Mouse (Mus musculus): Measurements from ENCODE around the gene Plxnc1. TPM values are rescaled to one million over a fixed set of nuclear protein-coding genes. Genes with fewer than 3 reads are reported as not detected.

The Plxnc1 gene
- total and polyA plus RNA-seq, 2 experiments, result 2.7 to 13.9 TPM

- Histone ChIP-seq H3K79me2 (ENCODE audit: control insufficient read depth, insufficient read depth, low read length) (no peaks in the 10 kb centered on the region), H3K9ac (ENCODE audit: low read depth, low read length) (no peak overlapping the region), H3K36me3 (ENCODE audit: control insufficient read depth, insufficient read depth, low read length) (no peaks in the 10 kb centered on the region), H3K4me1 (ENCODE audit: control insufficient read depth, insufficient read depth, low read length) (no peaks in the 10 kb centered on the region), H3K4me3 (ENCODE audit: insufficient read depth, low read depth, low read length) (no peak overlapping the region), H3K27ac (replicated peaks; ENCODE audit: insufficient read depth, low read depth, low read length) (peak overlapping the region; percentile 55), H3K27me3 (ENCODE audit: control insufficient read depth, insufficient read depth, low read length) (no peaks in the 10 kb centered on the region)
- DNase-seq (ENCODE audit: extremely low read depth, low read depth, low spot score), result no peak
- TF ChIP-seq CTCF (IDR thresholded peaks at IDR 0.05; ENCODE audit: low read depth, low read length) (no peak), POLR2A (IDR thresholded peaks at IDR 0.05; ENCODE audit: extremely low read depth, insufficient read depth, low read length) (no peak)
- WGBS, result 72% methylated on average over 12 of the region's 12 CpGs
Observed at GRCm38 (mm10) chr10:94922848-94923247, 21.8 kb downstream of the Plxnc1 start.

- Histone ChIP-seq H3K27me3 (ENCODE audit: control insufficient read depth, insufficient read depth, low read length) (no peaks in the 10 kb centered on the region), H3K79me2 (ENCODE audit: control insufficient read depth, insufficient read depth, low read length) (no peaks in the 10 kb centered on the region), H3K9ac (ENCODE audit: low read depth, low read length) (no peak overlapping the region), H3K36me3 (ENCODE audit: control insufficient read depth, insufficient read depth, low read length) (no peaks in the 10 kb centered on the region), H3K4me1 (ENCODE audit: control insufficient read depth, insufficient read depth, low read length) (peaks cover 1% of the 10 kb centered on the region; the same call in 1 of the 2 replicates), H3K4me3 (ENCODE audit: insufficient read depth, low read depth, low read length) (no peak overlapping the region), H3K27ac (replicated peaks; ENCODE audit: insufficient read depth, low read depth, low read length) (no peak overlapping the region)
- TF ChIP-seq CTCF (IDR thresholded peaks at IDR 0.05; ENCODE audit: low read depth, low read length) (no peak), POLR2A (IDR thresholded peaks at IDR 0.05; ENCODE audit: extremely low read depth, insufficient read depth, low read length) (no peak)
- no peak for DNase-seq (ENCODE audit: extremely low read depth, low read depth, low spot score)
- WGBS, result 70% methylated on average over 6 of the region's 6 CpGs
Observed at GRCm38 (mm10) chr10:94921751-94922150, 22.9 kb downstream of the Plxnc1 start.

- Histone ChIP-seq H3K27me3 (ENCODE audit: control insufficient read depth, insufficient read depth, low read length) (no peaks in the 10 kb centered on the region), H3K27ac (replicated peaks; ENCODE audit: insufficient read depth, low read depth, low read length) (no peak overlapping the region), H3K4me3 (ENCODE audit: insufficient read depth, low read depth, low read length) (no peak overlapping the region), H3K36me3 (ENCODE audit: control insufficient read depth, insufficient read depth, low read length) (no peaks in the 10 kb centered on the region), H3K79me2 (ENCODE audit: control insufficient read depth, insufficient read depth, low read length) (no peaks in the 10 kb centered on the region), H3K4me1 (ENCODE audit: control insufficient read depth, insufficient read depth, low read length) (peaks cover 1% of the 10 kb centered on the region; the same call in 1 of the 2 replicates), H3K9ac (ENCODE audit: low read depth, low read length) (no peak overlapping the region)
- DNase-seq (ENCODE audit: extremely low read depth, low read depth, low spot score), result no peak
- WGBS, result 87% methylated on average over 8 of the region's 8 CpGs
- TF ChIP-seq CTCF (IDR thresholded peaks at IDR 0.05; ENCODE audit: low read depth, low read length) (no peak), POLR2A (IDR thresholded peaks at IDR 0.05; ENCODE audit: extremely low read depth, insufficient read depth, low read length) (no peak)
Observed at GRCm38 (mm10) chr10:94920526-94920925, 24.1 kb downstream of the Plxnc1 start.

GRCm38 (mm10) chr10:94919960-94920359 is 24.7 kb downstream of the Plxnc1 start:
- Histone ChIP-seq H3K27ac (replicated peaks; ENCODE audit: insufficient read depth, low read depth, low read length) (no peak overlapping the region), H3K79me2 (ENCODE audit: control insufficient read depth, insufficient read depth, low read length) (no peaks in the 10 kb centered on the region), H3K4me1 (ENCODE audit: control insufficient read depth, insufficient read depth, low read length) (peaks cover 1% of the 10 kb centered on the region; the same call in 1 of the 2 replicates), H3K4me3 (ENCODE audit: insufficient read depth, low read depth, low read length) (no peak overlapping the region), H3K36me3 (ENCODE audit: control insufficient read depth, insufficient read depth, low read length) (no peaks in the 10 kb centered on the region), H3K9ac (ENCODE audit: low read depth, low read length) (no peak overlapping the region), H3K27me3 (ENCODE audit: control insufficient read depth, insufficient read depth, low read length) (no peaks in the 10 kb centered on the region)
- no peak for DNase-seq (ENCODE audit: extremely low read depth, low read depth, low spot score)
- TF ChIP-seq CTCF (IDR thresholded peaks at IDR 0.05; ENCODE audit: low read depth, low read length) (no peak), POLR2A (IDR thresholded peaks at IDR 0.05; ENCODE audit: extremely low read depth, insufficient read depth, low read length) (no peak)
- 69% methylated on average over 2 of the region's 2 CpGs for WGBS

GRCm38 (mm10) chr10:94919552-94919951 is 25.1 kb downstream of the Plxnc1 start:
- Histone ChIP-seq H3K27me3 (ENCODE audit: control insufficient read depth, insufficient read depth, low read length) (no peaks in the 10 kb centered on the region), H3K4me1 (ENCODE audit: control insufficient read depth, insufficient read depth, low read length) (peaks cover 1% of the 10 kb centered on the region; the same call in 1 of the 2 replicates), H3K36me3 (ENCODE audit: control insufficient read depth, insufficient read depth, low read length) (no peaks in the 10 kb centered on the region), H3K4me3 (ENCODE audit: insufficient read depth, low read depth, low read length) (no peak overlapping the region), H3K79me2 (ENCODE audit: control insufficient read depth, insufficient read depth, low read length) (no peaks in the 10 kb centered on the region), H3K27ac (replicated peaks; ENCODE audit: insufficient read depth, low read depth, low read length) (no peak overlapping the region), H3K9ac (ENCODE audit: low read depth, low read length) (0 out of 2 replicates have a peak overlapping the region, but pooled peaks have one; percentile 42)
- TF ChIP-seq CTCF (IDR thresholded peaks at IDR 0.05; ENCODE audit: low read depth, low read length) (no peak), POLR2A (IDR thresholded peaks at IDR 0.05; ENCODE audit: extremely low read depth, insufficient read depth, low read length) (no peak)
- DNase-seq (ENCODE audit: extremely low read depth, low read depth, low spot score), result no peak
- WGBS, result 56% methylated on average over 12 of the region's 12 CpGs

GRCm38 (mm10) chr10:94918618-94919017 is 26.0 kb downstream of the Plxnc1 start:
- 81% methylated on average over 7 of the region's 7 CpGs for WGBS

More at GRCm38 (mm10) chr10:94918618-94919017, 26.0 kb downstream of the Plxnc1 start:
- Histone ChIP-seq H3K4me3 (ENCODE audit: insufficient read depth, low read depth, low read length) (no peak overlapping the region), H3K79me2 (ENCODE audit: control insufficient read depth, insufficient read depth, low read length) (no peaks in the 10 kb centered on the region), H3K27me3 (ENCODE audit: control insufficient read depth, insufficient read depth, low read length) (no peaks in the 10 kb centered on the region), H3K9ac (ENCODE audit: low read depth, low read length) (no peak overlapping the region), H3K27ac (replicated peaks; ENCODE audit: insufficient read depth, low read depth, low read length) (no peak overlapping the region), H3K4me1 (ENCODE audit: control insufficient read depth, insufficient read depth, low read length) (peaks cover 1% of the 10 kb centered on the region; the same call in 1 of the 2 replicates), H3K36me3 (ENCODE audit: control insufficient read depth, insufficient read depth, low read length) (no peaks in the 10 kb centered on the region)
- no peak for DNase-seq (ENCODE audit: extremely low read depth, low read depth, low spot score)
- no peak for TF ChIP-seq POLR2A (IDR thresholded peaks at IDR 0.05; ENCODE audit: extremely low read depth, insufficient read depth, low read length)
- TF ChIP-seq CTCF (IDR thresholded peaks at IDR 0.05; ENCODE audit: low read depth, low read length), result no peak

Data from liver, adult 2 months (tissue).